Mouse (Mus musculus) lung, postnatal 14 days (tissue): ENCODE measurements at regions not wholly inside any gene's neighbourhood (a gene's known extent, or its start where the extent isn't known, plus 50 kb on each side); places are given as distances from the start of the nearest gene placed in this dataset.
A peak's percentile ranks its signal among the peaks of the same experiment; 100 is the strongest.

Experiments used
- DNase-seq: peaks from one replicate; pipeline ENCODE4 v3.0.0; 2021

- no peak for DNase-seq
These were observed 285.7 kb upstream of the 4930412O13Rik start for GRCm38 (mm10) chr2:9595236-9595850.

- no peak for DNase-seq
These were observed 284.9 kb upstream of the 4930412O13Rik start for GRCm38 (mm10) chr2:9596135-9596534.

GRCm38 (mm10) chr2:9604984-9605383 is 276.1 kb upstream of the 4930412O13Rik start:
- no peak for DNase-seq

GRCm38 (mm10) chr2:9607547-9607946 is 273.5 kb upstream of the 4930412O13Rik start:
- no peak for DNase-seq

GRCm38 (mm10) chr2:9614415-9614814 is 266.6 kb upstream of the 4930412O13Rik start:
- no peak for DNase-seq

GRCm38 (mm10) chr2:9616292-9616691 is 264.8 kb upstream of the 4930412O13Rik start:
- DNase-seq: no peak

- DNase-seq: peak; percentile 74
These were observed 260.5 kb upstream of the 4930412O13Rik start for GRCm38 (mm10) chr2:9620303-9621244.

- DNase-seq: no peak
These were observed 257.4 kb upstream of the 4930412O13Rik start for GRCm38 (mm10) chr2:9623702-9624101.

- no peak for DNase-seq
These were observed 253.0 kb upstream of the 4930412O13Rik start for GRCm38 (mm10) chr2:9628026-9628425.

- peak; percentile 2 for DNase-seq
These were observed 248.2 kb upstream of the 4930412O13Rik start for GRCm38 (mm10) chr2:9632719-9633446.

GRCm38 (mm10) chr2:9639262-9639661 is 241.8 kb upstream of the 4930412O13Rik start:
- no peak for DNase-seq

GRCm38 (mm10) chr2:9641629-9642028 is 239.4 kb upstream of the 4930412O13Rik start:
- DNase-seq: no peak

- no peak for DNase-seq
These were observed 238.6 kb upstream of the 4930412O13Rik start for GRCm38 (mm10) chr2:9642411-9642810.

GRCm38 (mm10) chr2:9646466-9646865 is 234.6 kb upstream of the 4930412O13Rik start:
- no peak for DNase-seq

- no peak for DNase-seq
These were observed 234.1 kb upstream of the 4930412O13Rik start for GRCm38 (mm10) chr2:9646963-9647362.

- no peak for DNase-seq
These were observed 231.0 kb upstream of the 4930412O13Rik start for GRCm38 (mm10) chr2:9650082-9650481.

- no peak for DNase-seq
These were observed 222.2 kb upstream of the 4930412O13Rik start for GRCm38 (mm10) chr2:9658880-9659279.

- no peak for DNase-seq
These were observed 211.4 kb upstream of the 4930412O13Rik start for GRCm38 (mm10) chr2:9669621-9670020.

GRCm38 (mm10) chr2:9681691-9682152 is 199.3 kb upstream of the 4930412O13Rik start:
- peak; percentile 17 for DNase-seq

GRCm38 (mm10) chr2:9683673-9684210 is 197.3 kb upstream of the 4930412O13Rik start:
- no peak for DNase-seq

GRCm38 (mm10) chr2:9688176-9688575 is 192.9 kb upstream of the 4930412O13Rik start:
- DNase-seq: no peak

- DNase-seq: no peak
These were observed 191.5 kb upstream of the 4930412O13Rik start for GRCm38 (mm10) chr2:9689518-9689917.

GRCm38 (mm10) chr2:9691506-9691905 is 189.5 kb upstream of the 4930412O13Rik start:
- no peak for DNase-seq
